Mouse (Mus musculus) bone marrow macrophage, adult 2 months (primary cell): Measurements from ENCODE around the gene Oxct2b.

ENCODE experiments used
- CTCF ChIP-seq: IDR thresholded peaks from 2 replicates; pipeline ENCODE4 v1.5.1; 2012; ENCODE audit warnings: low read depth, mild to moderate bottlenecking, low read length, moderate library complexity
- POLR2A ChIP-seq: IDR thresholded peaks from 2 replicates; pipeline ENCODE4 v1.6.1; 2012; ENCODE audit warnings: mild to moderate bottlenecking, low read depth, low read length, borderline replicate concordance

GRCm38 (mm10) chr4:123127051-123127450 is 11.0 kb downstream of the Oxct2b start:
- TF ChIP-seq CTCF (no peak), POLR2A (no peak)
